Mouse (Mus musculus): ENCODE measurements around the gene Brd3. TPM values are rescaled to one million over a fixed set of nuclear protein-coding genes. Genes with fewer than 3 reads are reported as not detected.

Gene Brd3
- total RNA-seq, 1 experiment: 28.4 TPM

- Histone ChIP-seq H3K4me1 (ENCODE audit: control insufficient read depth in 2 of 2, insufficient read depth in 2 of 2, low read length in 2 of 2, poor library complexity in 1 of 2) (peaks cover 0 to 13% of the 10 kb centered on the region in 2 experiments; a peak in 2 of 4 replicates), H3K36me3 (ENCODE audit: control insufficient read depth, insufficient read depth, low read length, poor library complexity, severe bottlenecking) (peaks cover 6% of the 10 kb centered on the region), H3K27ac (ENCODE audit: insufficient read depth, low read depth, low read length, poor library complexity, severe bottlenecking) (no peak within 1 kb of the TSS), H3K4me3 (ENCODE audit: insufficient read depth in 1 of 2, low read depth in 1 of 2, low read length in 2 of 2, poor library complexity in 1 of 2, severe bottlenecking in 1 of 2) (peak within 1 kb of the TSS; percentile 67 to 74), H3K9me3 (ENCODE audit: control insufficient read depth, insufficient read depth, low read depth, low read length) (no peaks in the 10 kb centered on the region), H3K9ac (ENCODE audit: insufficient read depth, low read depth, low read length, poor library complexity, severe bottlenecking) (peak within 1 kb of the TSS; percentile 72)
- no peak for TF ChIP-seq ZC3H11A (IDR thresholded peaks at IDR 0.05; ENCODE audit: borderline replicate concordance, low read depth, low read length)
- TF ChIP-seq MAFK (IDR thresholded peaks at IDR 0.05; ENCODE audit: insufficient read depth, low read depth, low read length): no peak
- TF ChIP-seq CHD2 (IDR thresholded peaks at IDR 0.05; ENCODE audit: low read depth, low read length): no peak
- peak; percentile 78 for TF ChIP-seq HCFC1 (IDR thresholded peaks at IDR 0.05; ENCODE audit: borderline replicate concordance, insufficient read depth, low read length)
- TF ChIP-seq ZNF384 (IDR thresholded peaks at IDR 0.05; ENCODE audit: low read depth, low read length): no peak
- in situ Hi-C loops (cut with MboI; ENCODE audit: low sequenced_read_pairs in 2 of 2, unreplicated experiment in 2 of 2): no loop called here
- DNase-seq (ENCODE audit: low read depth, low spot score): peak; percentile 100
These were observed 65.4 kb downstream of the Brd3 start, which contains the start of gene Brd3os for GRCm38 (mm10) chr2:27441767-27442707. Gene Brd3os, plus strand, starts transcription at chr2:27442324.

GRCm38 (mm10) chr2:27438281-27438680 lies 69.2 kb downstream of the Brd3 start:
- H3K9me3 ChIP-seq (ENCODE audit: control insufficient read depth, insufficient read depth, low read depth, low read length): no peaks in the 10 kb centered on the region
- no peak overlapping the region for H3K9ac ChIP-seq (ENCODE audit: insufficient read depth, low read depth, low read length, poor library complexity, severe bottlenecking)
- peaks cover 0 to 8% of the 10 kb centered on the region in 2 experiments; a peak in 2 of 4 replicates for H3K4me1 ChIP-seq (ENCODE audit: control insufficient read depth in 2 of 2, insufficient read depth in 2 of 2, low read length in 2 of 2, poor library complexity in 1 of 2)
- TF ChIP-seq CHD2 (IDR thresholded peaks at IDR 0.05; ENCODE audit: low read depth, low read length) (no peak), ZNF384 (IDR thresholded peaks at IDR 0.05; ENCODE audit: low read depth, low read length) (no peak), HCFC1 (IDR thresholded peaks at IDR 0.05; ENCODE audit: borderline replicate concordance, insufficient read depth, low read length) (no peak), ZC3H11A (IDR thresholded peaks at IDR 0.05; ENCODE audit: borderline replicate concordance, low read depth, low read length) (no peak), MAFK (IDR thresholded peaks at IDR 0.05; ENCODE audit: insufficient read depth, low read depth, low read length) (no peak)
- in situ Hi-C loops (cut with MboI; ENCODE audit: low sequenced_read_pairs in 2 of 2, unreplicated experiment in 2 of 2): no loop called here
- no peak for DNase-seq (ENCODE audit: low read depth, low spot score)
- no peak overlapping the region for H3K4me3 ChIP-seq (ENCODE audit: insufficient read depth in 1 of 2, low read depth in 1 of 2, low read length in 2 of 2, poor library complexity in 1 of 2, severe bottlenecking in 1 of 2)
- H3K36me3 ChIP-seq (ENCODE audit: control insufficient read depth, insufficient read depth, low read length, poor library complexity, severe bottlenecking): no peaks in the 10 kb centered on the region
- no peak overlapping the region for H3K27ac ChIP-seq (ENCODE audit: insufficient read depth, low read depth, low read length, poor library complexity, severe bottlenecking)

- Histone ChIP-seq H3K4me3 (ENCODE audit: insufficient read depth in 1 of 2, low read depth in 1 of 2, low read length in 2 of 2, poor library complexity in 1 of 2, severe bottlenecking in 1 of 2) (no peak overlapping the region), H3K9me3 (ENCODE audit: control insufficient read depth, insufficient read depth, low read depth, low read length) (no peaks in the 10 kb centered on the region), H3K4me1 (ENCODE audit: control insufficient read depth in 2 of 2, insufficient read depth in 2 of 2, low read length in 2 of 2, poor library complexity in 1 of 2) (peaks cover 0 to 5% of the 10 kb centered on the region in 2 experiments; a peak in 2 of 4 replicates), H3K27ac (ENCODE audit: insufficient read depth, low read depth, low read length, poor library complexity, severe bottlenecking) (no peak overlapping the region), H3K36me3 (ENCODE audit: control insufficient read depth, insufficient read depth, low read length, poor library complexity, severe bottlenecking) (no peaks in the 10 kb centered on the region), H3K9ac (ENCODE audit: insufficient read depth, low read depth, low read length, poor library complexity, severe bottlenecking) (no peak overlapping the region)
- in situ Hi-C loops (cut with MboI; ENCODE audit: low sequenced_read_pairs in 2 of 2, unreplicated experiment in 2 of 2): no loop called here
- no peak for DNase-seq (ENCODE audit: low read depth, low spot score)
- TF ChIP-seq MAFK (IDR thresholded peaks at IDR 0.05; ENCODE audit: insufficient read depth, low read depth, low read length) (no peak), CHD2 (IDR thresholded peaks at IDR 0.05; ENCODE audit: low read depth, low read length) (no peak), ZNF384 (IDR thresholded peaks at IDR 0.05; ENCODE audit: low read depth, low read length) (no peak), HCFC1 (IDR thresholded peaks at IDR 0.05; ENCODE audit: borderline replicate concordance, insufficient read depth, low read length) (no peak), ZC3H11A (IDR thresholded peaks at IDR 0.05; ENCODE audit: borderline replicate concordance, low read depth, low read length) (no peak)
These were observed 69.6 kb downstream of the Brd3 start for GRCm38 (mm10) chr2:27437876-27438275.

GRCm38 (mm10) chr2:27432599-27432998 lies 74.9 kb downstream of the Brd3 start:
- no peak for DNase-seq (ENCODE audit: low read depth, low spot score)
- Histone ChIP-seq H3K36me3 (ENCODE audit: control insufficient read depth, insufficient read depth, low read length, poor library complexity, severe bottlenecking) (no peaks in the 10 kb centered on the region), H3K4me1 (ENCODE audit: control insufficient read depth in 2 of 2, insufficient read depth in 2 of 2, low read length in 2 of 2, poor library complexity in 1 of 2) (peaks cover 0 to 3% of the 10 kb centered on the region in 2 experiments; a peak in 2 of 4 replicates), H3K27ac (ENCODE audit: insufficient read depth, low read depth, low read length, poor library complexity, severe bottlenecking) (no peak overlapping the region), H3K9me3 (ENCODE audit: control insufficient read depth, insufficient read depth, low read depth, low read length) (no peaks in the 10 kb centered on the region), H3K9ac (ENCODE audit: insufficient read depth, low read depth, low read length, poor library complexity, severe bottlenecking) (no peak overlapping the region), H3K4me3 (ENCODE audit: insufficient read depth in 1 of 2, low read depth in 1 of 2, low read length in 2 of 2, poor library complexity in 1 of 2, severe bottlenecking in 1 of 2) (no peak overlapping the region)
- TF ChIP-seq ZC3H11A (IDR thresholded peaks at IDR 0.05; ENCODE audit: borderline replicate concordance, low read depth, low read length) (no peak), MAFK (IDR thresholded peaks at IDR 0.05; ENCODE audit: insufficient read depth, low read depth, low read length) (no peak), CHD2 (IDR thresholded peaks at IDR 0.05; ENCODE audit: low read depth, low read length) (no peak), ZNF384 (IDR thresholded peaks at IDR 0.05; ENCODE audit: low read depth, low read length) (no peak), HCFC1 (IDR thresholded peaks at IDR 0.05; ENCODE audit: borderline replicate concordance, insufficient read depth, low read length) (no peak)
- in situ Hi-C loops (cut with MboI; ENCODE audit: low sequenced_read_pairs in 2 of 2, unreplicated experiment in 2 of 2): no loop called here
